Mouse (Mus musculus) lung, embryonic 14.5 days (tissue): ENCODE measurements at regions not wholly inside any gene's neighbourhood (a gene's known extent, or its start where the extent isn't known, plus 50 kb on each side); places are given as distances from the start of the nearest gene placed in this dataset.
A peak's percentile ranks its signal among the peaks of the same experiment; 100 is the strongest.
"Not testable (repeated sequence)": the region's sequence is repeated elsewhere in the genome, so short reads cannot be mapped to it uniquely, and the experiment has no call there.

ENCODE experiments used
- ATAC-seq: fragments of 200-750 bp; cut with Nextera tagmentation; 2 replicates; pipeline ENCODE4 v1.8.0; 2017; ENCODE audit warnings: mild to moderate bottlenecking, moderate TSS enrichment, moderate library complexity; ENCODE audit not compliant: insufficient read depth
- DNase-seq: peaks from one replicate; pipeline ENCODE4 v3.0.0-alpha.2; 2015
- H3K27ac ChIP-seq: fragments of 300-500 bp; sonication (generic); 2 replicates; pipeline ENCODE4 v1.5.1; 2014; ENCODE audit warnings: low read depth, mild to moderate bottlenecking, moderate library complexity
- H3K27me3 ChIP-seq: fragments of 300-500 bp; sonication (generic); 2 replicates; pipeline ENCODE4 v1.6.1; 2014; ENCODE audit warnings: low read length, control low read depth; ENCODE audit not compliant: insufficient read depth
- H3K36me3 ChIP-seq: fragments of 300-500 bp; sonication (generic); 2 replicates; pipeline ENCODE4 v1.6.1; 2014; ENCODE audit warnings: control low read depth; ENCODE audit not compliant: insufficient read depth
- H3K4me1 ChIP-seq: fragments of 300-500 bp; sonication (generic); 2 replicates; pipeline ENCODE4 v1.6.1; 2014; ENCODE audit warnings: antibody characterized with exemption, control low read depth; ENCODE audit not compliant: insufficient read depth
- H3K4me2 ChIP-seq: fragments of 300-500 bp; sonication (generic); 2 replicates; pipeline ENCODE4 v1.6.1; 2014; ENCODE audit warnings: mild to moderate bottlenecking
- H3K4me3 ChIP-seq: fragments of 300-500 bp; sonication (generic); 2 replicates; pipeline ENCODE4 v1.5.1; 2014; ENCODE audit warnings: low read depth, low read length
- H3K9ac ChIP-seq: fragments of 300-500 bp; sonication (generic); 2 replicates; pipeline ENCODE4 v1.6.1; 2014
- H3K9me3 ChIP-seq: fragments of 300-500 bp; sonication (generic); 2 replicates; pipeline ENCODE4 v1.6.1; 2016; ENCODE audit warnings: low read depth, low read length, control low read depth
- CTCF ChIP-seq: IDR thresholded peaks from 2 replicates; pipeline ENCODE4 v1.5.1; 2016; ENCODE audit warnings: antibody characterized with exemption, low read depth
- WGBS: fragments of 180-500 bp; shearing (Covaris S2); extraction: QIAGEN DNeasy Blood & Tissue Kit; methylation state at CpG from one replicate; pipeline ENCODE4 v1.1.7; 2014; 5-methylcytosine and 5-hydroxymethylcytosine counted together

DNA sequence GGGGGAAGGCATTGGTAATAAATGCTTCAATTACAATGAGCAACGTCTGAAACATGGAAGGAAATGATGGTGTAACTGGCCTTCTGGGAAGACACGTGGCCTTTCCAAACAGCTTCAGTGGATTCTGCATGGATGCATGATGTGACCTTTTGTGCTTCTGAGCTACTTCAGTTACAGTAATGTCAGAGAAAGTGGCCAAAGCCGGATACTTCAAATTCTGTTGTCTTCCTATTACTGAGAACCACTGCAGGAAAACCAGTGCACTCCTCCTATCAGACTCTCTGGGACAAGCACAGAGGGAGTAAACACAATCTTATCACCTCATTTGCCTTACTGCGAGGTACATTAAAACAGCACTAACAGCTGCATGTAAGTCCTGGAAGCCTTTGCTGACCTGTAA, 113.0 kb upstream of the Cnksr3 start:
- Histone ChIP-seq H3K9ac (no peak overlapping the region), H3K9me3 (no peaks in the 10 kb centered on the region), H3K4me2 (no peak overlapping the region), H3K4me3 (no peak overlapping the region), H3K27me3 (no peaks in the 10 kb centered on the region), H3K27ac (no peak overlapping the region), H3K4me1 (no peaks in the 10 kb centered on the region), H3K36me3 (no peaks in the 10 kb centered on the region)
- ATAC-seq (no peak), DNase-seq (no peak)
- 50% methylated on average over 4 of the region's 4 CpGs for WGBS
- no peak for TF ChIP-seq CTCF

GRCm38 (mm10) chr10:7323258-7323657, 111.2 kb upstream of the Cnksr3 start:
- no peaks in the 10 kb centered on the region for H3K4me1 ChIP-seq

GRCm38 (mm10) chr10:7309927-7310326, 97.9 kb upstream of the Cnksr3 start:
- H3K36me3 ChIP-seq, result no peaks in the 10 kb centered on the region
- no peak overlapping the region for H3K27ac ChIP-seq
- H3K27me3 ChIP-seq, result no peaks in the 10 kb centered on the region
- 92% methylated on average over 3 of the region's 3 CpGs for WGBS
- no peak for TF ChIP-seq CTCF
- no peak for ATAC-seq
- H3K4me1 ChIP-seq, result no peaks in the 10 kb centered on the region
- no peak for DNase-seq
- no peak overlapping the region for H3K9ac ChIP-seq
- H3K4me2 ChIP-seq, result no peak overlapping the region
- H3K9me3 ChIP-seq, result no peaks in the 10 kb centered on the region
- H3K4me3 ChIP-seq, result no peak overlapping the region

More at GRCm38 (mm10) chr10:7323258-7323657, 111.2 kb upstream of the Cnksr3 start:
- Histone ChIP-seq H3K27me3 (no peaks in the 10 kb centered on the region), H3K4me2 (no peak overlapping the region), H3K9ac (no peak overlapping the region), H3K36me3 (no peaks in the 10 kb centered on the region), H3K27ac (no peak overlapping the region), H3K4me3 (no peak overlapping the region), H3K9me3 (no peaks in the 10 kb centered on the region)
- no peak for TF ChIP-seq CTCF
- WGBS, result 27% methylated on average over 3 of the region's 3 CpGs
- DNase-seq (peak; percentile 8), ATAC-seq (no peak)

GRCm38 (mm10) chr10:7305881-7306280, 93.8 kb upstream of the Cnksr3 start:
- H3K9me3 ChIP-seq, H3K27ac ChIP-seq, DNase-seq, H3K27me3 ChIP-seq, H3K4me1 ChIP-seq, H3K36me3 ChIP-seq, H3K4me2 ChIP-seq, H3K4me3 ChIP-seq, ATAC-seq, H3K9ac ChIP-seq: not testable (repeated sequence)
- 56% methylated on average over 3 of the region's 3 CpGs for WGBS

GRCm38 (mm10) chr10:7298377-7298776, 86.3 kb upstream of the Cnksr3 start:
- no peaks in the 10 kb centered on the region for H3K27me3 ChIP-seq
- H3K4me1 ChIP-seq, result no peaks in the 10 kb centered on the region
- no peaks in the 10 kb centered on the region for H3K9me3 ChIP-seq
- H3K4me3 ChIP-seq, result no peak overlapping the region
- no peaks in the 10 kb centered on the region for H3K36me3 ChIP-seq
- TF ChIP-seq CTCF, result no peak
- 83% methylated on average over 7 of the region's 7 CpGs for WGBS
- H3K9ac ChIP-seq, result no peak overlapping the region
- H3K4me2 ChIP-seq, result no peak overlapping the region
- DNase-seq, result no peak
- no peak overlapping the region for H3K27ac ChIP-seq
- ATAC-seq, result no peak

DNA sequence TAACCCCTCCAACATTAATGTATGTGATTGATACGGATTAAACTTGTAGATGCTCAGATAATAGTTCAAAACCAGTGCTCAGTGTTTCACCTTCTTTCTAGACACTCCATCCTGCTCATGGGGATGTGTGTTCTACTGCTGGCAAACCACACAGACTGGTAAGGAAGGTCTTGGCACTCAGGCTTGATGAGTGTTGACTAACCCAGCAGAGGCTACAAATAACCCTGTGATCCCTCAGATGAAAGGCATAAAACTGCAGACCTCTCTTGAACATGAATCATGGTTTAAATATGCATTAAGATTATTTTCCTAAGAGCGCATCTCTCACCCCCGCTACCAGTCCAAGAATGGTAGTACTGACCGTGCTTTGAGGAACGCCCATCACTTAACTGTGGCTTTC, 83.9 kb upstream of the Cnksr3 start:
- H3K27ac ChIP-seq, result no peak overlapping the region
- WGBS, result 92% methylated on average over 5 of the region's 5 CpGs
- no peak overlapping the region for H3K4me2 ChIP-seq
- no peak overlapping the region for H3K4me3 ChIP-seq
- H3K36me3 ChIP-seq, result no peaks in the 10 kb centered on the region
- no peak overlapping the region for H3K9ac ChIP-seq
- no peaks in the 10 kb centered on the region for H3K4me1 ChIP-seq
- DNase-seq (no peak), ATAC-seq (no peak)
- H3K9me3 ChIP-seq, result no peaks in the 10 kb centered on the region
- H3K27me3 ChIP-seq, result no peaks in the 10 kb centered on the region
- TF ChIP-seq CTCF, result no peak

GRCm38 (mm10) chr10:7293203-7293602, 81.2 kb upstream of the Cnksr3 start:
- ATAC-seq (no peak), DNase-seq (no peak)
- TF ChIP-seq CTCF, result no peak
- H3K9ac ChIP-seq, result no peak overlapping the region
- no peaks in the 10 kb centered on the region for H3K9me3 ChIP-seq
- 55% methylated on average over 5 of the region's 5 CpGs for WGBS
- no peak overlapping the region for H3K4me3 ChIP-seq
- no peaks in the 10 kb centered on the region for H3K27me3 ChIP-seq
- no peaks in the 10 kb centered on the region for H3K4me1 ChIP-seq
- no peak overlapping the region for H3K4me2 ChIP-seq
- no peaks in the 10 kb centered on the region for H3K36me3 ChIP-seq
- no peak overlapping the region for H3K27ac ChIP-seq

GRCm38 (mm10) chr10:7289773-7290411, 77.9 kb upstream of the Cnksr3 start:
- H3K4me1 ChIP-seq, result no peaks in the 10 kb centered on the region
- no peak overlapping the region for H3K4me2 ChIP-seq
- no peak overlapping the region for H3K27ac ChIP-seq
- TF ChIP-seq CTCF, result no peak
- no peaks in the 10 kb centered on the region for H3K9me3 ChIP-seq
- no peak overlapping the region for H3K9ac ChIP-seq
- H3K4me3 ChIP-seq, result no peak overlapping the region
- no peaks in the 10 kb centered on the region for H3K27me3 ChIP-seq
- ATAC-seq (peak; percentile 62; the same call in 1 of the 2 replicates), DNase-seq (peak; percentile 50)
- WGBS, result 59% methylated on average over 10 of the region's 10 CpGs
- no peaks in the 10 kb centered on the region for H3K36me3 ChIP-seq
